Mouse (Mus musculus): Measurements from ENCODE around the gene Rbpms2.

The Rbpms2 gene

DNA sequence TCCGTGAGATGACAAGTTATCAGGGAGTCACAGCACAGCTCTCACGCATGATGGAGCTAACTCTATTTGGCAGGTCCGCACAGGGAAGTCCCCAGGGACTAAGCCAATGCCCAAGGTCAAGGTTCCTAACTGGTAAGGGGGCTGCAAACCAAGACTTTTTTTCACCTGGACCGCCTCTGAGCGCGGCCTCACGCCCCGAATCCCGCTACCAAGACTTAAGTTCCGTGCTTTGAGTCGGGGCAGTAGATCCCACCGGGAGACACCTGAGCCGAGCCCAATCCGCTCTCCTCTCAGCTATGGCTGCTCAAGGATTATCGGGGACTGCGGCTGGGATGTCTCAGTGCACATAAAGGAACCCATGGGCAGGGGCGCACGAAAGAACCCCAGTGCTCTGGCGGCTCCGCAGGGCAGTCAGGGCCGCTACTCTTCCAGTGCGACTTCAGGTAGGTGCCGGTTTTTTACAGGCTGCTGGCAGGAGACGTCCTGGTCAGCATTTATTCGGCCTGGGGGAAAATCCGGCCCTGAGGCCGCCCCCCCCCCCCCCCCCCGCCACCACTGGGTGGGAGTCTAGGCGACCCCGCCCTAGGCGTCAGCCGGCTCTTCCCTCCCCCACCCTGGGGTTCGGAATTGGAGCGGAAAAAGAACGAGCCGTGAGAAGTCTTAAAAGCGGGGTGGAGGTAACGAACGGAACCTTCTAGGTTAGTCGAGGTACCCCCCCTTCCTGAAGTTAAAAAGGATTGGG lies at the start of gene Rbpms2:
Rbpms2 (plus strand) TSS at position 624 of the 742 bp plus-strand sequence.
- no peak for DNase-seq (ENCODE audit: low spot score in 2 of 2)

DNA sequence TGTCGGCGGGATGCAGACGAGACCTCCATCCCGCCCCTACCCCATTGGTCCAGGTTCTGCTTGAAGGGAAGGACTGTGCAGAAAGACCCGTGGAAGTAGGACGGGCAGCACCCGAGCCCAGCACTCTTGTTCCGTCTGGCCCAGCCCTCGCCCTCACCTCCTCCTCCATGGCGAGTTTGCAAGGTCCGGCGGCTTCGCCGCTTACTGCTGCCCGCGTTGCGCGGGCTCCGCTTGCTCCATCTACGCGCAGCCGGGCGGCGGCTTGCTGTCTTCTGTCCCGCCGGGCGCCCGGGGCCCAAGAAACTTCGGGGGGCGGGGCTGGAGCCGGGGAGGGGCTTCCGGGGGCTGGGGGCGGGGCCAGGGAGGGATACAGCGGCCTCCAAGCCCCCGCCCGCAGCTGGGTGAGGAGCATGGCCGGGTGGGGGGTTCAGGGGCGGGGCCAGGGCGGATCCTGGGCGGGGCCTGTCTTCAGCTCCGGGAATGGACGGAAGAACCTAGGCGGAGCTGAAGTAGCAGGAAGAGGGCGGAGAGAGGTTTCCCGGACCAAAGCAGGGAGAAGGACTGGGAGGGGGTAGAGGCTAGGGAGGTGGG lies 49.6 kb upstream of the Rbpms2 start, which contains the start of gene Plekho2:
Plekho2 (minus strand) TSS at position 260 of the 591 bp plus-strand sequence.
- peak; percentile 76 to 77 for DNase-seq (ENCODE audit: low spot score in 2 of 2)

DNA sequence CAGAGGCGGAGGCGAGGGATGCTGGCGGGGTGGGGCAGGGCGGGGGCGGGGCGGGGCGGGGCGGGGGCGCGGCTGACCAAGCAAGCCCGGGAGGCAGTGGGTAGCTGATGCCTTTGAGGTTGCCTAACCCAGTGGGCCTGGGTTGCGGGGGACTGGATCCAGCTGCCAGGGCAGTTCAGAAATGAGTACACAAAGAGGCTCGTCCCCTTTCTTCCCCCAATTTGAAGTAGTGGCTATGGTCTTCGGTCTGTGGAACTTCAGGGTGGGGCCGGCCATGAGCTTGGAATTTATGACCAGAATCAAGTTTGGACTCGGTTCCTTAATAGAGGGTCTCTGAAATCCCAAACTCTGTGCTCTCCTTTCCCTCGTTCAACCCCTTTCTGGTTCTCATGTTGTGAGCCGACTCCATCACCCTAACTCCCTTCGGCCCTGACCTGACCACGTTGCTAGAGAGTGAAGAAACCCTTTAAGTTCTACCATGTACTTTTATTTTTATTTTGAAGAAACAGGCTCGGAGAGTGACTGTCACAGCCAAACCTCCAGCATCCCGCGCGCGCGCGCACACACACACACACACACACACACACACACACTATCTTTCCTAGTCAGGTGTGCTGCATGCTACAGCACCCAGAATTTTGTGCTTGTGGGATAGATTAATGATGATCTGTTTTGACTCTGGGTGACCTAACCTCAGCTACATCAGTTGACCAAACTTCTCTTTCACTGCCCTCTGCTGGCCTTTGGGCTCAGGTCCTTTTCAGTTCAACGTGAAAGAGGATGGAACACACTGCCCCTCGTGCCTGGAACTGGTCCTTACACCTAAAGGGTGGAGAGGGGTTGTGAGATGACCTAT lies 48.8 kb upstream of the Rbpms2 start:
- DNase-seq (ENCODE audit: low spot score in 2 of 2), result peak; percentile 50 to 52

DNA sequence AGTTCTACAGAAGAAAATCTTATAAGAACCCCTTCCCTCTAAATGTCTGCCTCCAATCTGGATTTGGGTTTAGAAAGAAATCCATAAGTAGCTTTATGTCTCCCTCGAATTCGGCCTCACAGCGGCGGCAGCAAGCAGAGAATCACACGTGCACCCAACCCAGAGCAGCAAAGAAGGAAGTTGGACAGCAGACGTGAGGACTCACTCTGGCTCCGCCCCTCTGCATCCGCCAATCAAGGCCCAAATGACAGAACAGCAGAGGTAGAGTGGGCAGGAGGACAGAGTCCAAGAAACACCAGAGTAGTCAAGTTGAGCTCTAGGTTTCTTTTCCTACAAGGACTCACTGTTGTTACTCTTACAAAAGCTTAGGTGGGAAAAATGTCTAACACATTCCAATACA lies 46.4 kb upstream of the Rbpms2 start:
- no peak for DNase-seq (ENCODE audit: low spot score in 2 of 2)

DNA sequence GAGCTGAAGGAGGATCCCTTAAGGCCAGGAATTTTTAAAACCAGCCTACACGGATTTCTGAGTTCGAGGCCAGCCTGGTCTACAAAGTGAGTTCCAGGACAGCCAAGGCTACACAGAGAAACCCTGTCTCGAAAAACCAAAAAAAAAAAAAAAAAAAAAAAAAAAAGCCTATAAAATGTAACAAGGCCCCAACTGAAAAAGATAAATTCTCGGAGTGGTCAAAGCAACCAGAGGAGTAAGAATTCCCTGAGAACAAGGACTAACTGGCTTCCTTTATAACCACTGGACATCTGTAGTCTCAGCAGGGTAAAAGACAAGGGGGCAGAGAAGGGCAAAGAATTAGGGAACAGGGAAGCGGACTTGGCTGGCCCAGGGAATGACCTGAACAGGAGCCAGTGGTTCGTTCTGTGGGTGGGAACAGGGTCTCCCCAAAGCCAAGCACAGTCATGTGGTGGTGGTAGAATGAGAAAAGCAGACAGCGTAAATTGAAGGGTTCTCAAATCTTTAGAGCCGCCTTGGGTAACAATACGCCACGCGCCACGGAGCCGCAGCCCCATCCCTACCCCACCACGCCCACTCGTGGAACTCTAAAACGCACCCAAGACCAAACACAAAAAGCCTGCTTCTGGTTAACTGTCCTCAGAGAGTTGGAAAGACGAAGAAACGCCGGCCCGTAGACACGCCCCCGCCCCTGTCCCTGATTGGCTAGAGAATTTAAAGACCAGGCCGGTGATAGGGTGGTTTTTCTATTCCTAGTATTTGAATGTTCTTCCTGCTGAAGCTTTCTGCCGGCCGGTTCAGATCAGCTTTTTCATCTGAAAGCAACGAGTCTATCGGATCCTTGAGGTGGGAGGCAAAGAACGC lies 42.8 kb upstream of the Rbpms2 start, which contains the start of gene Pif1:
Pif1 (plus strand) TSS at position 755 of the 864 bp plus-strand sequence.
- DNase-seq (ENCODE audit: low spot score in 2 of 2), result peak; percentile 55 to 74

DNA sequence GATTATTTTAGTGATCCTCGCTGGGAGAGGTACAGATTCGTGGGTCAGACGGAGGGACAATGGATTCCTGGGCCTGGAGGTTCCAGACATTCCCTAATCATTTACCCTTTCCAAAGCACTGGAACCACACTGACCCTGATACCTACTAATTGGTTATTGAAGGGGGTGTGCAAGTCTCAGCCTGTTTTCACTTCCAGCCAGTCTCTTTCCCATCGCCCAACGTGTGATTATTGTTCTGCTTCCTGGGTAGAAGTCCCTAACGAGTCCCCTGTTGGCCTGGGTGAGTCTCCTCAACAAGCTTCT lies 42.2 kb upstream of the Rbpms2 start:
- DNase-seq (ENCODE audit: low spot score in 2 of 2), result no peak

DNA sequence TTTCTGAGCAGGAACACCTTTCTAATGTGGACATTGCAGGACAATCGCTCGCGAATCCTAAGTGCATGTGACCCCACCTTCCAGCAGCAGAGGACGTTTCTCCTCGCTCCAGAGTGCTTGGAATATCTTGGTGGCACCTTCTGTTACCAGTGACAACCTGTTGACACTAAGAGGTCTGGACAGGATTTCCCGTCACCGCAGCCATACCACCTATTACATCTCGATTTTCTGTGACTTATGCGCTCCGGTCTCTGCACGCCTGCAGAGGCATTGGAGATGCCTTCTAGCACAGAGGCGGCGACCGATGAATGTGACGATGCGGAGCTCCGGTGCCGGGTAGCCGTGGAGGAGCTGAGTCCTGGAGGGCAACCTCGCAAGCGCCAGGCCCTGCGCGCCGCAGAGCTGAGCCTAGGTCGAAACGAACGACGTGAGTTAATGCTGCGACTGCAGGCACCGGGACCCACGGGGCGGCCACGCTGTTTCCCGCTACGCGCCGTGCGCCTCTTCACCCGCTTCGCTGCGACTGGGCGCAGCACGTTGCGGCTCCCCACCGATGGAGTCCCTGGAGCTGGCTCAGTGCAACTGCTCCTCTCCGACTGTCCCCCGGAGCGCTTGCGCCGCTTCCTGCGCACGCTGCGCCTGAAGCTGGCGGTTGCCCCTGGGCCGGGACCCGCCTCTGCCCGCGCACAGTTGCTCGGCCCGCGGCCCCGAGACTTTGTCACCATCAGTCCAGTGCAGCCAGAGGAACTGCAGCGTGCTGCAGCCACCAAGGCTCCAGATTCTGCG lies 41.7 kb upstream of the Rbpms2 start:
- DNase-seq (ENCODE audit: low spot score in 2 of 2), result no peak

DNA sequence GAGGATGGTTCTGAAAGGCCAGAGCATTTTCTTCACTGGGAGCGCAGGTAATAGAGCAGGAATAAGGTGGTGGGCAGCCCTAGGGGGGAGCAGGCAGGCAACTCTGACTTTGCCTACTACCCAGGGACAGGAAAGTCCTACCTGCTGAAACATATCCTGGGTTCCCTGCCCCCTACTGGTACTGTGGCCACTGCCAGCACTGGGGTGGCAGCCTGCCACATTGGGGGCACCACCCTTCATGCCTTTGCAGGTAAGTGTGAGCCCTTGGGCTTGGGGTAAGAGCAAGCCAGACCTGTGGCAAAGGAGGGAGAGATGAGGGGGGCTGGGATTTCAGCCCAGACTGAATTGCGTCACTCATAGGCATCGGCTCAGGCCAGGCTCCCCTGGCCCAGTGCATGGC lies 40.4 kb upstream of the Rbpms2 start:
- DNase-seq (ENCODE audit: low spot score in 2 of 2), result no peak

DNA sequence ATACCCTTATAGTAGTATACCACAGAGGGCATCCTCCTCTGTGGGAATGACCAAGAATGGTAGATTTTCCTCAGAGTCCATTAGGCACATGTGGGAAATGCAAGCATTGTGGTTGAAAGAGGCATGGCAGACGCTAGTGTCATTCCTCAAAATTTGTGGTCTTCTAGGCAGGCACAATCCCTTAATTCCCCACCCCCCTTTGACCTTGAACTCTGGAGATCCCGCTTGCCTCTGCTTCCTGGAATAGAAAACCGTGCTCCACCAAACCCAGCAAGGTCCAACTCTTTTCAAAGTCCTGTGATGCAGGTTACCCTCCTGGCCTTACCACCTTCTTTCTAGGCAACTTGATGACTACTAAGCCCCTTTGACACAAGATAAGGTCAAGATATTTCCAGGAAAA lies 36.7 kb upstream of the Rbpms2 start:
- no peak for DNase-seq (ENCODE audit: low spot score in 2 of 2)

DNA sequence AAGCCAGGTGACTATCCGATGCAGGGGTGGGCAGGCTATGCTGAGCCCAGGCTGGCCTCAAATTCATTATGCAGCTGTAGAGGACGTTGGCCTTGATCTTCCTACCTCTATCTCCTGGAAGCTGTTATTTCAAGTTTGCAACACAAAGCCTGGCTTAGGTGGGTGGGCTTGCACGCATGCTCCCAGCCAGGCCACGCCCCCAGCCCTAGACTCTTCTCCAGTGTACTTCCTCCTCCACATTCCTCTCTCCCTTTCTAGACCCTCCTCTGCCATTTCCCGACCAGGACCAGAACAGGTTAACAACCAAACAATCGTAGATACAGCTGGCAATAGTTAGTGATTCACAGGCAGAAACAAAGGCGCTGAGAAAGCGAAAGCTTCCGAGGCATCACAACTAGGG lies 35.9 kb upstream of the Rbpms2 start:
- no peak for DNase-seq (ENCODE audit: low spot score in 2 of 2)

DNA sequence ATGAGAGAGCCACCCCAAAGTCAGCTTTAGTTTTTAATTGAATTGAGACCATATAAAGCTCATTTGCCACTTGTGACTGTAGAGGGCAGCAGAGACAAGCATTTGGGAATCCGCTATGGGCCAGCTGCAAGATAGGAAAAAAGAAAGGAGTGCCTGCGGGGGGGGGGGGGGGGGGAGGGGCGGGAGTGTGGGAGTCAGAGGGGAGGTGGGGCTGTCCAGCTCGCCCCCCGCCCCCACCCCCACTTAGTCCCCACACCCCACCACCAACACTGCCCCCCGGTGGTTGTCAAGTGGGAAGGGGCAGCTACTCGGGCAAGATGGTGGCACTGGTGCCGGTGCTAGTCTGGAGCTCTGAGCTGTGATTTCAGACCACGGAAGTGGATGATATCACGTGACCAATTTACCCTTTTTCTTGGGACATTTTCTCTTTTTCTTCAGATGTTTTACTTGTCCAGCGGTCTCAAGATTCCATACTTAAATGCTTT lies 30.6 kb upstream of the Rbpms2 start:
- DNase-seq (ENCODE audit: low spot score in 2 of 2), result no peak

DNA sequence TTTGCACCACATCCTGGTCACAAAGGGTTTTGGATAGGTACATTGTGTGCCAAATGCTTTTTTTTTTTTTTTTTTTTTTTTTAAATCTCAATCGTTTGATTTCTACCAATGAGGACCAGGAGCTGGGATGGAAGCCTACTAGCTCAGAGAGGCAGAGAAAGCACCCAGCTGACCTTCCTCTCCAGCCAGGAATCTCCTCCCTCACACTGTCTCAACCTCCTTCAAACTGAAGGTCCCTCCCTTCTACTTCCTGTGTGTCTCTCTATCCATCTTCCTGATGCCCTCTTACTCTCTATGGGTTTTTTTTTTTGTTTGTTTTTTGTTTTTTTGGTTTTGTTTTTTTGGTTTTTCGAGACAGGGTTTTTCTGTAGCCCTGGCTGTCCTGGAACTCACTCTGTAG lies 28.5 kb upstream of the Rbpms2 start:
- DNase-seq (ENCODE audit: low spot score in 2 of 2), result no peak

DNA sequence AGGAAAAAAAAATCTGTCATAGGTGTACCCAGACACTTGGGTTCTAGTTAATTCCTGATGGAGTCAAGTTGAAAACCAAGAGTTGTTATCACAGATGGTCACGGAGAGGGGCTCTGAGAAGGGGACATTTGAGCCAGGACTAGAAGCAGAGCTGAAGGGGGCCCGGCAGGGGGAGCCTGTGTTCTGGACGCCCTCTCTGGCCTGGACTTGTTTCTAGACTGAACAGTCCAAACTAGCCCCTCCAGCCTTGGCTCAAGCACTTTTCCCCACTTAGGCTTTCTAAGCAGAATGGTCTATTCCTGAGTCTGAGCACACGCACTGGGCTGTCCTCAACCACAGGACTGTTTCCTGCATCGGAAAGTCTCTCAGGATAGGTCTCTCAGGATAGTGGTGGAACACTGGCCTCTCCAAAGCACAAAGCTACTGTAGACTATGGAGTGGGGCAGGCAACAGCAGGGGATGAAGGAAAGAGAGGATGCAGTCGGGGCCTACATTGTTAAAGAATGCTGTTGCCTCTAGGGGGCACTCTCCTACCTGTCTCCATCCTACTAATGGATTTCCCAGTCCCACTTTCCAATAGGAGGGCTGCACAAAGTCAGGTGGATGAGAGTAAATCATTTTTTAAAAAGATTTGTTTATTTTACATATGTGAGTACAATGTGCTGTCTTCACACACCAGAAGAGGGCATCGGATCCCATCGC lies 25.9 kb upstream of the Rbpms2 start:
- no peak for DNase-seq (ENCODE audit: low spot score in 2 of 2)

DNA sequence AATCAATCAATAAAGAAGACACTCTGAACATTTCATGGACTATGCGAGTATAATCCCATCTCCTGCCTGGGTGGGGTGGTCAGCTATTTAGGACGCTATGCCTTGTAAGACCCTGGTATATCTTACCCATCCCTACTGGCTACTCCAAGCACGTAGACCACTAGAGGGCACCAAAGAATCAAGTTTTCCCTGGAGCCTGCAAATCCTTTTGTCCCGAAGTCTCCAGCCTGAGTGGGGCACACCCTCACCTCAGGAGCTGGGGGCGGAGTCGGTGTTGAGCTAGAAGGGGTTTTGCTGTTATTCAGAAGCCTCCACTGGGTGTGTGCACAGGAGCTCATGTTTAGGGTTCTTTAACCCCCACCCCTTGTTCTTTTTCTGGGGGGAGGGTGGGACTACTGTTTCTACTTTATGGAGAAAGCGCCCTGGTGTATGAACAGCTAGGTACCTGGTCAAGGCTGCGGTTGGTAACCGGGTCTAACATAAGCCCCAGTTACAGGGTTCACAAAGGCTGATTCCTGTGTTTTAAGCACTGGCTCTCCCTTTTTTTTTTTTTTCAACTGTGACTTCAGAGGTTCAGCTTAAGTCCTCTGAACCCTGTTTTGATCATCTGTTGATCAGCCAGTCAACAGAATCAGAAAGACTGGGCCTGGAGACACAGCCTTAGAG lies 23.8 kb upstream of the Rbpms2 start:
- no peak for DNase-seq (ENCODE audit: low spot score in 2 of 2)

DNA sequence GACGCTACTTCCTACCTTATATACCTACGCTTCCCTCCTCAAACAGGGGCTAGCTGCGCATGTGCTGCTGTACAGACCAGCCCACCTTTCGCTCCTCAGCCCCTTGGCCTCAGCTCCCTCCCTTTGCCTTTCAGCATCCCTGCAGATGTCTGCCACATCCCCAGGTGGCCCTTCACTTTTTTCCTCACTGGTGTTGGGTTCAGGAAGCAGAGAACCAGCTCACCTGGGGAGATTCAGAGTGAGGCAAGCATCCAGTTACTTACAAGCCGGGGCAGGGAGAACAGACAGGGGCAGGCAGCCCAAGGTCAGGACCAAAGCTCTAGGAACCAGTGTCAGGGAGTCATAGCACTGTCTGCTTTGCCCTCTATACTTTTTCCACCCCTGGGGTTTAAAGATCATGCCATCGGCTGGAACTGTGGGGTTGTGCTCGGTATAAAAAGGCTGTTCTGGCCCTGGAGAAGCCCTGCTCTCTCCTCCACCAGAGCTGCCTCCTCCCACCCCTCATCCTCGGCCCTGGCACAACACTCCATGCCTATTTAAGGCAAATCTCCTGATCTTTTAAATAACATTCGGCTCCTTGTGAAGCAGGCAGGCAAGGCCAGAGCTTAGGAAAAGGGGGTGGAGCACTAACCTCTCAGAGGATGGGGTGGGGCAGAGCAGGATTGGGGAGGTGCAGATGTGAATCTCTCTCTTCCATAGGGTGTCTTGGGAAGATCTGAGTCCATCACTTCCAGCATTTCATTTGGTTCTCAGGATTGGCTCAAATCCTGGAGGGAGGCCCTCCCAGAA lies 22.9 kb upstream of the Rbpms2 start:
- no peak for DNase-seq (ENCODE audit: low spot score in 2 of 2)

DNA sequence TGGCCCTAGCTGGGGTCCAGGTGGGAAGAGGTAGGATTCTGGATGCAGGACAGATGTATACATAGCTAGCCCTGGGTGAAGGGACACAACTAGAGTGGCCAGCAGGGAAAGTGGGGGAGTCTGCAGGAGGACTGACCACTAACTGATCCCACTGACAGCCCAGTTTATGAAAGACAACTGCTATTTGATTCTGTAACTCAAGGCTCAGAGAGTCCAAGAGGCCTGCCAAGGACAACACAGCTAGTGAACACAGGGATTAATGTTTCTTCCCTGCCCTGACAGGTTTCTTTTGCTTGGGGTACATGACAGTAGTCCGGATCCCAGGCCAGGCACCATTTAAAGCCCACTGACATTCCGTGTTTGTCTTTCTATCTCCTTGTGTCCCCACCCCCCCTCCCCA lies 22.3 kb upstream of the Rbpms2 start:
- no peak for DNase-seq (ENCODE audit: low spot score in 2 of 2)

DNA sequence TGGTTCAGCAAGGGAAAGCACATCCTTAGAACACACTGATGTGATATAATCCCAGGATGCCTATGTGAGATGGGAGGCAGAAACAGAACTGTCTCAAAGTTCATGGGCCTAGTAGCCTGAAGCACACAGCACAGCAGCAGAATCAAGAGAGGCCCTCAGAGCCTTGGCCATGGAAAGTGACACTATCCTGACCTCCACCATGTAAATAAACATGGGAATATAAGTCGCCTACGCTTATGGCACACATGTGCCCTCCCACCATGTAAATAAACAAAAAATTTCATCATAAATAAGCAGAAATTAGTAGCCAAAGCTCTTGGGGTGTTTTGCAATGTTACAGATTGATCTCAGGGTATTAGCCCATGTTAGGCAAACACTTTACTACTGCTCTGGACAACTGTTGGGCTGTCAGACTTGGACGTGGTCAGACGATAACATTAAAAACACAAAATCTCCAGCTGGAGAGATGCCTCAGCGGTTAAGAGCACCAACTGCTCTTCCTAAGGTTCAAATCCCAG lies 17.4 kb upstream of the Rbpms2 start:
- no peak for DNase-seq (ENCODE audit: low spot score in 2 of 2)

DNA sequence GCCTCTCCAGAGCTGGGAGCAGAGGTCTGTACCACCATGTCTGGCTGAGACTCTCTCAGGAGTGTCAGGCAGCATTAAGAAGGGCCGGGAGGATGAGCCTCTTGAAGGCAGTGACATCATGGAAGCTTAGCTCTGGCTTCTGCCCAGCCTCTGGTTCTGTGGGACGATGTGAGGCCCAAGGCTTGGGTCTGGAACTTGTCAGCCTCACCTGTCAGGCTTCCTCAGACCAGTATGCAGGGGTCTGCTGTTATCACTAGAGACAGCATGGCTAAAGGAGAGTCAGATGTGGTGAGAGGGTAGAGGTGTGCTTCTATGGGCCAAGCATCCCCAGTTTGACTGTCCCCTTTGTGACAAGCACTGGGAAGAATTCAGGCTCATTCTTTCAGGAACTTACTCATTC lies 16.4 kb upstream of the Rbpms2 start:
- no peak for DNase-seq (ENCODE audit: low spot score in 2 of 2)

DNA sequence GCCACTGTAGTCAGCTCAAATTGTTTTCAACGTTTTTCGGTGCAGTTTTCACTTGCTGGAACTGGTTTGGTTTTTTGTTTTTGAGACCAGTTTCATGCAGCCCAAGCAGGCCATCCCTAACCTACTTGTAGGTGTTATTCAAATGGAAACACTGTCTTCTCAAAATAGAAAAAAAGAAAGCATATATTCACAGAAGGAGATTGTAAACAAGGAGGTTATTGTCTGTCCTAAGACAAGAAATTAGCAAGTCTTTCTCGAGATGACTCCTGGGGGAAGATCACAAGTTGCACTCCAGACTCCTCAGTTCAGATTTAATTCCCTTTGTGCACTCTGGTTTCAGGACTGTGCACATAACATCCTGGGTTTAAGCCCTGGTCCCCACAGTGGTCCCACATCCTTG lies 10.1 kb upstream of the Rbpms2 start:
- DNase-seq (ENCODE audit: low spot score in 2 of 2), result no peak
